Mouse (Mus musculus) thymus, adult 2 months (tissue): ENCODE results near the gene Gm45717. TPM values are rescaled to one million over a fixed set of nuclear protein-coding genes. Genes with fewer than 3 reads are reported as not detected.

Source experiments
- DNase-seq: peaks from one replicate; pipeline ENCODE4 v3.0.0; 2021
- H3K27ac ChIP-seq: fragments of 200-500 bp; 2 replicates; pipeline ENCODE4 v1.5.1; 2012; ENCODE audit warnings: low read length, control low read depth; ENCODE audit not compliant: control insufficient read depth, insufficient read depth
- H3K27me3 ChIP-seq: fragments of 200-500 bp; 2 replicates; pipeline ENCODE4 v1.6.1; 2012; ENCODE audit warnings: mild to moderate bottlenecking, low read length, moderate library complexity, mixed read lengths; ENCODE audit not compliant: control insufficient read depth, insufficient read depth
- H3K36me3 ChIP-seq: fragments of 200-500 bp; 2 replicates; pipeline ENCODE4 v1.6.1; 2012; ENCODE audit warnings: mild to moderate bottlenecking, low read length, moderate library complexity; ENCODE audit not compliant: control insufficient read depth, insufficient read depth
- H3K4me1 ChIP-seq: fragments of 200-500 bp; replicated peaks from 2 replicates; pipeline ENCODE4 v1.6.1; 2012; ENCODE audit warnings: low read length; ENCODE audit not compliant: control insufficient read depth, insufficient read depth
- H3K4me3 ChIP-seq: fragments of 200-500 bp; 2 replicates; pipeline ENCODE4 v1.5.1; 2012; ENCODE audit warnings: mild to moderate bottlenecking, low read length, control low read depth, moderate library complexity; ENCODE audit not compliant: control insufficient read depth, insufficient read depth
- CTCF ChIP-seq: fragments of 200-500 bp; IDR thresholded peaks from 2 replicates; pipeline ENCODE4 v1.5.1; 2012; ENCODE audit warnings: mild to moderate bottlenecking, control low read depth, low read length, moderate library complexity, borderline replicate concordance; ENCODE audit not compliant: control insufficient read depth, poor library complexity, insufficient read depth; ENCODE audit errors: extremely low read depth
- POLR2A ChIP-seq: fragments of 200-500 bp; IDR thresholded peaks from 2 replicates; pipeline ENCODE4 v1.6.1; 2012; ENCODE audit warnings: mild to moderate bottlenecking, low read length, control low read depth, moderate library complexity; ENCODE audit not compliant: control insufficient read depth, poor library complexity, insufficient read depth; ENCODE audit errors: extremely low read depth
- WGBS: fragments of 180-500 bp; shearing (Covaris S2); methylation state at CpG from one replicate; pipeline ENCODE4 v1.1.7; 2018; 5-methylcytosine and 5-hydroxymethylcytosine counted together
- polyA plus RNA-seq: library from polyadenylated mRNA; depleted of rRNA; stranded (reverse); fragments of >200 nt; gene quantifications from 2 replicates; pipeline ENCODE4 v1.2.3, GENCODE M21; 2012

Gm45717 gene
- polyA plus RNA-seq, 1 experiment = not detected

DNA sequence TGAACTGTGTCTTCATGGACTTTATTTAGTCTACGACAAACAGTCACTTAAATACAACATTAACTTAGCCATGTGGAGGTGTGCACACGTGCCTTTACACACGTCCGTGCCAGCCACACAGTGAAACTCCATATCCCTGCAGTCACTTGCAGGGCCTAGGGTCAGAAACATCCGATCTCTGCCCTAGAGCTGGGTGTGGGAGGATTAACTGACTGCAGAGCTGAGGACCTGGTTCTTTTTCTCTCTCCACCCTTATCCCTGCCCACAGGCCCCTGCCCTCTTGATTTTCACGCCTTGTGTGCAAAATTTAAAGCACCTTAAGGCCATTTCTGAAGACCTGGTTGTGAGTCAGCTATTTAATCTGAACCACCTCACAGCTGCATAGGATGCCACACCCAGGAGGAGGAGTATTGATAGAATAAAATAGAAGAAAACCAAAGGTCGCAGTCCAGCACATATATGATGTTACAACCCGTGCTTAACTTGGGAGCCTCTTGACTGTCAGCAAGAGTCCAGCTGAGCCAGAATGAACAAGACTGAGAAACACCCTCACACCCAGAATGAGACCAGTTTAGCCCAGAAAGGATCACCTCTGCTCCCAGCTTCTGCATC lies 35.2 kb downstream of the Gm45717 start, which contains the start of gene Nlrp6:
Gene Nlrp6 (plus strand): TSS at position 485 of the 612 bp plus-strand sequence.
- Histone ChIP-seq H3K4me1 (peaks cover 9% of the 10 kb centered on the region), H3K27ac (no peak within 1 kb of the TSS), H3K36me3 (no peaks in the 10 kb centered on the region), H3K27me3 (peaks cover 4% of the 10 kb centered on the region; the same call in 1 of the 2 replicates), H3K4me3 (no peak within 1 kb of the TSS)
- TF ChIP-seq POLR2A (no peak), CTCF (no peak)
- 91% methylated on average over 8 of the region's 8 CpGs for WGBS
- no peak for DNase-seq

DNA sequence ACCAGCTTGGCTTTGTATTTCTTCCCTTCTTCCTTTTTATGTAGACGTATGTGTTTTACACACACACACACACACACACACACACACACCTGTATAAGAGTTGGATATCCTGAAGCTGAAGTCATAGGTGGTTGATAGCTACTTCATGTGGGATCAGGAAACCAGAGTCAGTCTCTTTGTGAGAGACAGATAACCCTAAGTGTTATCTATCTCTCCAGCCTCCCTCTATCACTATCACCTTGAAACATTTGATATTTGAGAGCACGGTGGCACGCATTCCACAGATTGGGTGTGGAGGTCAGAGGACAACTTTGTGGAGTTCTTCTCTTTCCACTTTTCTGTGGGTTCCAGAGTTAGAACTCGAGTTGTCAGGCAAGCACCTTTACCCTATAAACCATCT lies 35.8 kb downstream of the Gm45717 start:
- TF ChIP-seq POLR2A (no peak), CTCF (no peak)
- H3K27me3 ChIP-seq = peaks cover 4% of the 10 kb centered on the region; the same call in 1 of the 2 replicates

DNA sequence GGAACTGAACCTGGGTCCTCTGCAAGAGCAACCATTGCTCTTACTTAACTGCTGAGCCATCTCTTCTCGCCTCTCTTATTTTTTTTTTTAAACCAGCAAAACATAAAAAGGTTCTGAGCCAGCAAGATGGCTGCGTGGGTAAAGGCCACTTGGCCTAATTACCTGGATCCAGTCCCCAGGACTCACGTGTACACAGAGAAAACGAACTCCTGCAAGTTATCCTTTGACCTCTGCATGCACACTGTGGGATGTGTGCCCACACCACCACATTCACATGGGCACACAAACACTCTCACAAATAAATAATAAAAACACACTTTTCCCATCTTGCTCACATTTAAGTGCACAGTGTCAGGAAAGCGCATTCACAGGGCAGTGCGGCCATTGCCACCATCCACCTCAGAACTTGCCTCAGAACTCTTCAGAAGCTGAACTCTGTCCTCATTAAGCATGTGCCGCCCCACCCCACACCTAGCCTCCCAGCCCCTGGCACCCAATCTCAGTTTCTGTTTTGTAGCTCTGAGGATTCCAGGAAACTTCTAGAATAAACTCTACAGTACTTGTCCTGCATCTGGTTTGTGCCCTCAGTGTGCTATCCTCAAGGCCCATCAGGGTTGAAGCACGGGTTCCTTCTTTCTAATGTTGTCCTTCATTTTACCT lies 41.6 kb downstream of the Gm45717 start:
- peaks cover 3% of the 10 kb centered on the region; the same call in 1 of the 2 replicates for H3K4me1 ChIP-seq
- no peak overlapping the region for H3K4me3 ChIP-seq
- H3K27ac ChIP-seq = no peak overlapping the region
- no peak for DNase-seq
- WGBS = 96% methylated on average over 8 of the region's 8 CpGs
- H3K27me3 ChIP-seq = no peaks in the 10 kb centered on the region
- TF ChIP-seq POLR2A (no peak), CTCF (no peak)
- no peaks in the 10 kb centered on the region for H3K36me3 ChIP-seq

More for the DNA sequence above, 35.8 kb downstream of the Gm45717 start:
- Histone ChIP-seq H3K4me3 (no peak overlapping the region), H3K4me1 (peaks cover 9% of the 10 kb centered on the region), H3K36me3 (no peaks in the 10 kb centered on the region), H3K27ac (no peak overlapping the region)
- WGBS = 80% methylated on average over 4 of the region's 4 CpGs
- no peak for DNase-seq

DNA sequence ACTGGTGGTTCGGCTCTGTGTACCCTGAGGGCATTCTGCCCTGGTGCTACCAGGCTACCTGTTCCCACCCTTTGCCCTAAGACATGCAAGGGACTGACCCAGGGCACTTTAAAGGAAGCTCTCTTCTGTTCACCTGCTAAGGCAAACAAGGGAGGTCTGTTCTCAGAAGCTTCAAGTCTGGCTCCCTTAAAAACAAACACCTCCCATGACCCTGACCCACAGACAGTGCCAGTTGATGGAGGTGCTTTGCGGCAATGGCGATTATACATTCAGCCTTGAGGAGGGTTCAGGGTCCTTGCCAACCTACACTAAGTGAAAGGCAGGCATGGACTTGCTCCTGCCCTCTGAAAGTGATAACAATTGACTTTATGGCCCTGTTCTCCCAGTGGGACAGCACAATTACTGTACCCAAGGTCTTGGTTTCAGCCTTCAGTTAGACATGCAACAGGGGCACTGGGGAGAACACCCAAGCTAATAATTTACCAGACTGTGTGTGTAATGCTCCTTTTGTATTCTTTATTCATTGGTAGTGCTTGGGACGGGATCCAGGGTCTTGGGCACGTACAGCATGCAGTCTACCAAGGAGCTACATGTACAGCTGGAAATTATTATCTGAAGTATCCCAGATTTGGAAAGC lies 42.8 kb downstream of the Gm45717 start:
- H3K27ac ChIP-seq = no peak overlapping the region
- no peak for TF ChIP-seq CTCF
- TF ChIP-seq POLR2A = no peak
- 93% methylated on average over 5 of the region's 5 CpGs for WGBS

DNA sequence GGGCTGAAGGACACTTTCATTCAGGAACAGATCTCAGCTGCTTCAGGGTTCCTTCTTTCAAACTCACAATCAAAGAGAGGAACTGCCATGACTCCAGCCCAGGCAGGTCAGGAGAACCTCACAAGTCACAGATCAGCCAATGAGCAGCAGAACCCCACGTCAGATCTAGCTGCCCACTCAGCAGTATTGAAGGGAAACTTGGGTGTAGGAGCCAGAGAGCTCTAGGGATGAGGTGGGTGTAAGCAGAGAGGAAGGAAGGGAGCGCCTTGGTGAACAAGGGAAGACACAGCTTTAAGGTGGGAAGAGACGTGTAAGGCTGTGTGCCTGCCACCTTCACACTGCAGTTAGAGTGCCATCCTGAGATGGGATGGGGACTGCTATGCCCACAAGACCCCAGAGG lies 43.4 kb downstream of the Gm45717 start:
- peaks cover 8% of the 10 kb centered on the region for H3K4me1 ChIP-seq
- no peak overlapping the region for H3K27ac ChIP-seq
- H3K4me3 ChIP-seq = no peak overlapping the region
- no peaks in the 10 kb centered on the region for H3K27me3 ChIP-seq
- TF ChIP-seq POLR2A (no peak), CTCF (no peak)
- no peaks in the 10 kb centered on the region for H3K36me3 ChIP-seq
- no peak for DNase-seq
- WGBS = 69% methylated on average over 3 of the region's 3 CpGs

More for the DNA sequence above, 42.8 kb downstream of the Gm45717 start:
- H3K27me3 ChIP-seq = no peaks in the 10 kb centered on the region
- DNase-seq = no peak
- H3K4me3 ChIP-seq = no peak overlapping the region
- no peaks in the 10 kb centered on the region for H3K36me3 ChIP-seq
- H3K4me1 ChIP-seq = peaks cover 8% of the 10 kb centered on the region

DNA sequence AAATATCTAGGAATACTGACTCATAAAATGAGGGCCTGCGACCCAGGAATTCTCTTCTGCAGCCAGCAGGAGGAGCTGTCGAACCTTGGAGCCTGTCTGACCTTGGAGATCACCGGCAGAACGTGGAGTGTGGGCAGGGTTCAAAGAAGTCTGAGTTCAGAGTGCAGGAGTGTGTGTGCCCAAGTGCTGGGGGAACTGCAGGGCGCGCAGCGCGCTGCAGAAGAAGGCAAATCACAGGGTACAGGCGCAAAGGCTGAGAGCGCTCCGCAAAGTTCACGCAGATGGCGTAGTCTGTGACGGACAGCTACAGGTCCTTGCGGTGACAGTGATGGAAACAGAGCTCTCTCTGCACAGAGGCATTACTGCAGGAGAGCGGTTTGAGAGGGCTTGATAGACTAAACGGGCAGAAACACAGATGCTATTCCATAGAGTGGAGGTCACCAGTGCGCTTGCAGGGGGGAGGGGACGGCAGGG lies 47.1 kb downstream of the Gm45717 start:
- peaks cover 8% of the 10 kb centered on the region for H3K4me1 ChIP-seq
- H3K27ac ChIP-seq = no peak overlapping the region
- DNase-seq = peak; percentile 78
- TF ChIP-seq POLR2A (no peak), CTCF (peak; percentile 79; the same call in 1 of the 2 replicates)
- no peaks in the 10 kb centered on the region for H3K36me3 ChIP-seq
- no peaks in the 10 kb centered on the region for H3K27me3 ChIP-seq
- 0 out of 2 replicates have a peak overlapping the region, but pooled peaks have one; percentile 10 for H3K4me3 ChIP-seq
- 3% methylated on average over 19 of the region's 19 CpGs for WGBS
